Mouse (Mus musculus) heart, embryonic 15.5 days (tissue): ENCODE results near the gene Cmklr1. TPM values are rescaled to one million over a fixed set of nuclear protein-coding genes. Genes with fewer than 3 reads are reported as not detected.
"Not testable (repeated sequence)": the region's sequence is repeated elsewhere in the genome, so short reads cannot be mapped to it uniquely, and the experiment has no call there.

Experiments
- ATAC-seq: fragments of 200-750 bp; cut with Nextera tagmentation; replicated peaks from 2 replicates; pipeline ENCODE4 v1.8.0; 2017; ENCODE audit warnings: low read depth, moderate TSS enrichment; ENCODE audit not compliant: insufficient number of reproducible peaks, insufficient read depth, low FRiP score
- H3K27ac ChIP-seq: fragments of 300-500 bp; sonication (generic); 2 replicates; pipeline ENCODE4 v1.5.1; 2015; ENCODE audit warnings: mild to moderate bottlenecking, inconsistent platforms
- H3K27me3 ChIP-seq: fragments of 300-500 bp; sonication (generic); 2 replicates; pipeline ENCODE4 v1.6.1; 2015; ENCODE audit warnings: inconsistent platforms
- H3K36me3 ChIP-seq: fragments of 300-500 bp; sonication (generic); 2 replicates; pipeline ENCODE4 v1.6.1; 2015; ENCODE audit warnings: mild to moderate bottlenecking, inconsistent platforms
- H3K4me1 ChIP-seq: fragments of 300-500 bp; sonication (generic); replicated peaks from 2 replicates; pipeline ENCODE4 v1.6.1; 2015; ENCODE audit warnings: inconsistent platforms
- H3K4me2 ChIP-seq: fragments of 300-500 bp; sonication (generic); 2 replicates; pipeline ENCODE4 v1.6.1; 2015; ENCODE audit warnings: inconsistent platforms, mild to moderate bottlenecking, moderate library complexity
- H3K4me3 ChIP-seq: fragments of 300-500 bp; sonication (generic); 2 replicates; pipeline ENCODE4 v1.5.1; 2015; ENCODE audit warnings: mild to moderate bottlenecking, inconsistent platforms
- H3K9ac ChIP-seq: fragments of 300-500 bp; sonication (generic); 2 replicates; pipeline ENCODE4 v1.6.1; 2015; ENCODE audit warnings: mild to moderate bottlenecking, inconsistent platforms
- H3K9me3 ChIP-seq: fragments of 300-500 bp; sonication (generic); replicated peaks from 2 replicates; pipeline ENCODE4 v1.6.1; 2016; ENCODE audit warnings: inconsistent platforms
- WGBS: fragments of 180-500 bp; shearing (Covaris S2); methylation state at CpG from one replicate; pipeline ENCODE4 v1.1.7; 2015; ENCODE audit warnings: mixed read lengths; 5-methylcytosine and 5-hydroxymethylcytosine counted together
- polyA plus RNA-seq: library from polyadenylated mRNA; unstranded; fragments of >200 nt; fragmentation: Nextera tagmentation; extraction: Ambion mirVana; gene quantifications from 2 replicates; pipeline ENCODE4 v1.2.1, GENCODE M21; 2015

The Cmklr1 gene
- polyA plus RNA-seq, 1 experiment from 2014 or later: 4.4 TPM

DNA sequence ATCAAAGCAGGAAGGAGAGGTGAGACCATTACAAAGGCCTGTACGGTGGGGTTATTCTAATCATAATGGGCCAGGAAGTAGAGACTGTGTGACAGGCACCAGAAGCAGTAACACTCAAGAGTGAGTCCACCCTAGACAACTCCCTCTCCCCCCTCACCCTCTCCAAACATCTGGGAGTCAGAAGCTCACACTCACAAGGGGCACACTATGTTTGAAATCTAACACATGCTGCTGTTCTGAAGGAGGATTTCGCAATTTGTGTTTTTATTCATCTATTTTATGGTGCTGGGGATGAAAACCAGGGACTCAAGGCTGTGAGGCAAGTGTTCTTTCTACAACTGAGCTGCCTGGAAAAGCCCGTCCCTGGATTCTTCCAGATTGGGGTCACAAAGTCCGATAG, 45.5 kb downstream of the Cmklr1 start:
- peaks cover 18% of the 10 kb centered on the region for H3K4me1 ChIP-seq
- WGBS: 69% methylated on average over 4 of the region's 4 CpGs
- H3K9me3 ChIP-seq: no peaks in the 10 kb centered on the region
- H3K4me3 ChIP-seq: no peak overlapping the region
- no peak for ATAC-seq
- H3K27me3 ChIP-seq: 0 out of 2 replicates have a peak, but pooled peaks cover 11% of the 10 kb centered on the region
- H3K9ac ChIP-seq: no peak overlapping the region
- no peaks in the 10 kb centered on the region for H3K36me3 ChIP-seq
- H3K4me2 ChIP-seq: no peak overlapping the region
- H3K27ac ChIP-seq: no peak overlapping the region

DNA sequence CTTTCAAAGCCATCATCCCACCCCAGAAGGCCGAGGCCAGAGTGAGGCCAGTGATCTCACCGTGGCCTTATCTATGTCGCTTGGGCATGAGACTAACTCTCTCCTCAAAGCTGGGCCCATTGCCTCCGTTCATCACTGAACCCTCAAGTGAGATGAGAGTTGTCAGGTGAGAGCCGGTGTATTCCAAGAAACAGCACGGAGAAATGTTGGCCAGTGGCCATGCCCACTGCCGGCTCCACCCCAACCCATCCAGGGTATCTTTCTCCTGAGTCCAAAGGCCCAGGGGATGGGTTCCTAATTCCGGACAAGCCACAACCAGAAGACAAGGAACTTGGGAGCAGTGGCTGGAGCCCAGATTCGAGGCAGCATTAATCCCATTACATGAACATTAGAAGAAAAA, 46.8 kb downstream of the Cmklr1 start:
- WGBS: 56% methylated on average over 9 of the region's 9 CpGs
- Histone ChIP-seq H3K4me3 (no peak overlapping the region), H3K36me3 (no peaks in the 10 kb centered on the region), H3K9me3 (no peaks in the 10 kb centered on the region), H3K27me3 (0 out of 2 replicates have a peak, but pooled peaks cover 7% of the 10 kb centered on the region), H3K4me1 (peaks cover 14% of the 10 kb centered on the region), H3K27ac (no peak overlapping the region), H3K4me2 (no peak overlapping the region), H3K9ac (no peak overlapping the region)
- no peak for ATAC-seq

DNA sequence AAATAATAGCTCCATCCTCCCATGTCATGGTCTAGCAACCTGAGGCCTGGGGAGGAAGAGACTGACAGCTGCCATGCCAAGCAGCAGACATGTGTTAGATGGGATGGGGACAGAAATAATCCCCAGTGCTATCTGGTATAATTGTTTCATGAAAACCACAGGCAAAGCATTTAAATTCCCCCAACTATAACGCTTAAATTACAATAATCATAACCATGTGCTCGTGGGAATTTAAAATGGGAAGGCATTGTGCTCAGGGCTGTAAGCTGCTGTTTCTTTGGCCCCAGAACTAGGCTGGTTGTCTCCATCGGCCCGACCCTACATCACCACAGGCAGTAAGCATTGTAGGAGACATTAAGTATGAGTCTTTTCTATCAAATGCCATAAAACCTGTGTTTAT, 49.4 kb downstream of the Cmklr1 start:
- Histone ChIP-seq H3K36me3 (no peaks in the 10 kb centered on the region), H3K4me1 (no peaks in the 10 kb centered on the region), H3K4me2 (no peak overlapping the region), H3K9me3 (no peaks in the 10 kb centered on the region), H3K9ac (no peak overlapping the region), H3K27me3 (0 out of 2 replicates have a peak, but pooled peaks cover 3% of the 10 kb centered on the region), H3K27ac (no peak overlapping the region), H3K4me3 (no peak overlapping the region)
- 74% methylated on average over 4 of the region's 4 CpGs for WGBS
- ATAC-seq: no peak

DNA sequence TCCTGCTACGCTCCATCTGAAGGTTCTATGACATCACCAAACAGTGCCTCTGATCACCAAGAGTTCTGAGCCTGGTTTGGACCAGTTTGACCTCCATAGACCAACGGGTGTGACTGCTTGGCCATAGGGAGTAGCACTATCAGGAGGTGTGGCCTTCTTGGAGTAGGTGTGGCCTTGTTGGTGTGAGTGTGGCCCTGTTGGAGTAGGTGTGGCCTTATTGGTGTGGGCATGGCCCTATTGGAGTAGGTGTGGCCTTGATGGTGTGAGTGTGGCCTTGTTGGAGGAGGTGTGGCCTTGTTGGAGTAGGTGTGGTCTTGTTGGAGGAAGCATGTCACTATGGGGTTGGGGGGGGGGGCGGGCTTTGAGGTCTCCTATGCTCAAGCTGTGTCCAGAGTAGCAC, 50.0 kb downstream of the Cmklr1 start:
- H3K9me3 ChIP-seq: no peaks in the 10 kb centered on the region
- H3K4me3 ChIP-seq: no peak overlapping the region
- H3K27me3 ChIP-seq: 0 out of 2 replicates have a peak, but pooled peaks cover 3% of the 10 kb centered on the region
- no peak overlapping the region for H3K9ac ChIP-seq
- ATAC-seq: no peak
- H3K4me1 ChIP-seq: no peaks in the 10 kb centered on the region
- no peak overlapping the region for H3K4me2 ChIP-seq
- H3K27ac ChIP-seq: no peak overlapping the region
- H3K36me3 ChIP-seq: no peaks in the 10 kb centered on the region
- WGBS: 67% methylated on average over 3 of the region's 3 CpGs

DNA sequence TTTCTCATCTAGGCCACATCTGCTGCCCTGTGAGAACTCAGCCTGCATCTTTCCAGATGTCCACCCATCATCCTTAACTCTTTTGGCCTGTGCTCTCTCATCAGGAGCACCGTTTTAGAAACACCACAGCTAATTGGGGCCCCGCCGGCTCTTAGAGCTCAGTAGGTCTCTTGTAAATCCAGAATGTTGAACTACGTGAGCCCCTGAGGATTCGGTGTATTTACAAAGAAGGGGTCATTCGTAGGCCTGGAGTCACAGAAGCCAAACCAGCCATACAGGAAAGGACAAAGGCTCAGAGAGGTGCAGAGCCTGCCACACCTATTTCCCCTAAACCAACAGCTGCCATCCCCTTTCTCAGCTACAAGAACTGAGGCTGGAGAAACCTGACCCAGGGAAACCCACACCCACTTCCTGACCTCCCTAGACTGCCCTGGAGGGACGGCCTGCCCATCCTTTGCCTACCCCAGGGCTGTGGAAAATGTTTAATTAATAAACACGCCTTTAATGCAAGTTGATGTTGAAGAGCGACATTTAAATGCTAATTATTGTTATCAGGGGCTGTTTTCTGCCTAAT, 53.4 kb downstream of the Cmklr1 start:
- H3K27me3 ChIP-seq: peaks cover 6% of the 10 kb centered on the region; the same call in 1 of the 2 replicates
- H3K4me3 ChIP-seq: no peak overlapping the region
- ATAC-seq: no peak

DNA sequence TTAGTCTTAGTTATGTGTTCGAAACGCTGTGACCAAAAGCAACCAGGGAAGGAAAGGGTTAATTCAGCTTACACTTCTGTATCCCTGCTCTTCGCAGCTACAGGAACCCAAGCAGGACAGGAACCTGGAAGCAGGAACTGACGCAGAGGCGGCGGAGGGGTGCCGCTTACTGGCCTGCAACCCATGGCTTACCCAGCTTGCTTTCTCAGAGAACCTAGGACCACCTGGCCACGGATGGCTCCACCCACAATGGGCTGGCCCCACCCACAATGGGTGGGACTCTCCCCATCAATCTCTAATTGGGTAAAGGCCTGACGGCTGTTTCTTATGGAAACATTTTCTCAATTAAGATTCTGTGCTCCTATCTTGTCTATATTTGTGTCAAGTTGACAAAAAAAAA, 54.0 kb downstream of the Cmklr1 start:
- Histone ChIP-seq H3K4me1 (peaks cover 4% of the 10 kb centered on the region; the same call in 1 of the 2 replicates), H3K36me3 (no peaks in the 10 kb centered on the region), H3K4me3 (no peak overlapping the region), H3K27me3 (peaks cover 6% of the 10 kb centered on the region; the same call in 1 of the 2 replicates), H3K4me2 (no peak overlapping the region), H3K9ac (no peak overlapping the region), H3K9me3 (no peaks in the 10 kb centered on the region), H3K27ac (no peak overlapping the region)
- WGBS: 80% methylated on average over 9 of the region's 9 CpGs
- no peak for ATAC-seq

More for the DNA sequence above, 53.4 kb downstream of the Cmklr1 start:
- 70% methylated on average over 9 of the region's 9 CpGs for WGBS
- no peak overlapping the region for H3K27ac ChIP-seq
- no peak overlapping the region for H3K4me2 ChIP-seq
- peaks cover 2% of the 10 kb centered on the region; the same call in 1 of the 2 replicates for H3K4me1 ChIP-seq
- no peaks in the 10 kb centered on the region for H3K36me3 ChIP-seq
- no peak overlapping the region for H3K9ac ChIP-seq
- H3K9me3 ChIP-seq: no peaks in the 10 kb centered on the region

DNA sequence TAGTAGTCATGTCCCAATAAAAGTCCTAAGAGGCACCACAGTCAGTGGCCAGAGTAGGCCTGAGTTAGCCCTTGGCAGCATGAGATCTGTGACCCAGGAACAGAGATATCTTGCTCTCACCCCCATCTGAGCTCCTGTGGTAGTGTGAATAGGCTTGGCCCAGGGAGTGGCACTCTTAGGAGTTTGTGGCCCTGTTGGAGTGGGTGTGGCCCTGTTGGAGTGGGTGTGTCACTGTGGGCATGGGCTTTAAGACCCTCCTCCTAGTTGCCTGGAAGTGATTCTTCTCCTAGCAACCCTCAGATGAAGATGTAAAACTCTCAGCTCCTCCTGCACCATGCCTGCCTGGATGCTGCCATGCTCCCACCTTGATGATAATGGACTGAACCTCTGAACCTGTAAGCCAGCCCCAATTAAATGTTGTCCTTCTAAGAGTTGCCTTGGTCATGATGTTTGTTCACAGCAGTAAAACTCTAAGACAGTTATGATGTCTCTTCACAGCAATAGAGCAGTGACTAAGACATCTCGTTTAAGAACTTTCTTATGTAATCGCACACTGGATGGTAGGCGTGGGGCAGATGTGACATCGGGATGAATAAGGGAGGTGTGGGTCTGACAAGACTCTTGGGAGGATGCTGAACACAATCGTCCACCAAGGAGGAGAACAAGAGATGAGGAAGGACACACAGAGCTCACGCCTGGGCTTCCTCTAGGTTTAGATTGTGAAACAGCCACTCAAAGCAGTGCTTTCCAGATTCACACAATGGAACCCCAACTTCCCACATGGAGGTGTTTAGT, 56.1 kb downstream of the Cmklr1 start:
- WGBS: 82% methylated on average over 6 of the region's 6 CpGs
- H3K4me3 ChIP-seq: no peak overlapping the region
- no peak for ATAC-seq
- H3K27ac ChIP-seq: no peak overlapping the region
- no peak overlapping the region for H3K4me2 ChIP-seq
- peaks cover 9% of the 10 kb centered on the region for H3K27me3 ChIP-seq
- H3K9me3 ChIP-seq: no peaks in the 10 kb centered on the region
- no peaks in the 10 kb centered on the region for H3K36me3 ChIP-seq
- no peak overlapping the region for H3K9ac ChIP-seq
- H3K4me1 ChIP-seq: peaks cover 4% of the 10 kb centered on the region; the same call in 1 of the 2 replicates

DNA sequence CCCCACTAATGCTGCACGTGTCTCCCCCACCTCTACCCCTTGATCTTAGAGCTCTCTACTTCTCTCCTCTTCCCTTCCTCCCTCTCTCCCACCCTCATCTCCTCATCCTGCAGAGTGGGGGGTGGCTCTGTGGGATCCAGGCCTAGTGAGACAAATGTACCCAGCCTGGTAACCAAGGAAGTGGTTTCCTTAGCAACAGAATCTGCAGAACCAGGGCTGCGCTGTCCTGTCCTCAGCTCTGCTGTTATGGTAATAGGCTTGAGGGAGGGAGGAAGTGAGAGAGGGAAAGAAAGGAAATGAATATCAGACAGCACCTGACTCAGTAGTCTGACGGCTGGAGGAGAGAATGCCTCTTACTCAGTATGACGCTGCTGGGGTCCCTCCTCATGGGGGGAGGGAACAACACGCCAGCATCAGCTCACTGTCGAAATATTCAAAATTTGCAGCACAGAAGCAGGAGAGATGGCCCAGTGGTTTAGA, 58.4 kb downstream of the Cmklr1 start:
- Histone ChIP-seq H3K4me1 (peaks cover 4% of the 10 kb centered on the region; the same call in 1 of the 2 replicates), H3K4me3 (no peak overlapping the region), H3K4me2 (no peak overlapping the region), H3K27ac (no peak overlapping the region), H3K9ac (no peak overlapping the region), H3K36me3 (no peaks in the 10 kb centered on the region), H3K27me3 (peaks cover 9% of the 10 kb centered on the region), H3K9me3 (no peaks in the 10 kb centered on the region)
- 20% methylated on average over 6 of the region's 6 CpGs for WGBS
- 0 out of 2 replicates have a peak, but pooled peaks have one; percentile 23 for ATAC-seq

DNA sequence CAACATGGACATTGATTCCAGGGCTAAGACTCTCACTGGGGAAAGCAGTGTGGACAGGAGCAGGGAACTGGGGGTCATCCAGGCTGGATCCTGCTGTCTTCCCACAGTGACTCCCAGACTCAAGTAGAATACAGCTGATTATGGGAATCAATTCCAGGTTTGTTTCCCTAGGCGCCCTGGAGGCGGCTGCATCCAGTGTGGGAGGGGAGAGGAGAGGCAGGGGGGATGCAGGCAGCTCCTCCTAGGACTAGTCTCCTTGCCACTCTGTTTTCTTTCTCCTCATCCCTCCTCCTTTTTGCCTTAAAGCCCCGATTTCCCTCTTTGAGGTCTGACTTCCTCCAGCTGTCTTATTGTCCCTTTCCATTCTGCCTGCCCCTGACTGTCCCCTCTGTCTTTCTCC, 59.1 kb downstream of the Cmklr1 start:
- no peaks in the 10 kb centered on the region for H3K36me3 ChIP-seq
- H3K9ac ChIP-seq: no peak overlapping the region
- 22% methylated on average over 3 of the region's 3 CpGs for WGBS
- no peak overlapping the region for H3K27ac ChIP-seq
- peaks cover 4% of the 10 kb centered on the region; the same call in 1 of the 2 replicates for H3K4me1 ChIP-seq
- no peak for ATAC-seq
- H3K27me3 ChIP-seq: peaks cover 9% of the 10 kb centered on the region
- H3K4me3 ChIP-seq: no peak overlapping the region
- no peaks in the 10 kb centered on the region for H3K9me3 ChIP-seq
- H3K4me2 ChIP-seq: no peak overlapping the region

DNA sequence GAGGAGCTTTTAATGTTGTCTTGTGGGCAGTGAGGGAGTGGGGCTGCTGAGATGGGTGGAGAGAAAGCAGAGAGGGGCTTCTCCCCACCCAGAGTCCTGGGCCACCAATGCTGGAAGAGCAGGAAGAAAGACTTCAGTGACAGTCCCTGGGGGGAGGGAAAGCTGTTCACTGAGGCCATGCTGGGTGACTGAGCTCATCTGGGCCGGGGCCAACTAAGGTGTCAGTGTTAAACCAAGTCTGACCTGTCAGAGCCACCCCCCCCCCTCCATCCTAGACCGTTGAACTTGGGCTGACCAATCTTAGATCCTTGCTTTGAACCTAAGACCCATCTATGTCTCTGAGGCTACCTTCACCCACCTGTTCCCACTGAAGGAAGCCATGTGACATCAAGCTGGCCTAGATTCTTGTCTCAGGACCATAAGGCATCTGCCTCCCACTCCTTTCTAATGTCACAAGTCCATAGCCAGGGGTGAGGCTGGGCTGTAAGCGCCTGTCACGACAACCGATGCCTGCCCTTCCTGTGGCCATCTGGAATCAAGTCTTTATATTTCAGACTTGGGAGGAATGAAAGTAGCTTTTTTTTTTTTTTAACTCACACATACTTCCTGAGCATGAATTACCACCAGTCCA, 60.1 kb downstream of the Cmklr1 start:
- Histone ChIP-seq H3K27me3 (peaks cover 9% of the 10 kb centered on the region), H3K4me2 (no peak overlapping the region), H3K4me3 (no peak overlapping the region), H3K27ac (no peak overlapping the region), H3K9ac (no peak overlapping the region), H3K4me1 (peaks cover 4% of the 10 kb centered on the region; the same call in 1 of the 2 replicates), H3K9me3 (no peaks in the 10 kb centered on the region), H3K36me3 (no peaks in the 10 kb centered on the region)
- whole genome bisulfite sequencing: 61% methylated on average over 5 of the region's 5 CpGs
- no peak for ATAC-seq

DNA sequence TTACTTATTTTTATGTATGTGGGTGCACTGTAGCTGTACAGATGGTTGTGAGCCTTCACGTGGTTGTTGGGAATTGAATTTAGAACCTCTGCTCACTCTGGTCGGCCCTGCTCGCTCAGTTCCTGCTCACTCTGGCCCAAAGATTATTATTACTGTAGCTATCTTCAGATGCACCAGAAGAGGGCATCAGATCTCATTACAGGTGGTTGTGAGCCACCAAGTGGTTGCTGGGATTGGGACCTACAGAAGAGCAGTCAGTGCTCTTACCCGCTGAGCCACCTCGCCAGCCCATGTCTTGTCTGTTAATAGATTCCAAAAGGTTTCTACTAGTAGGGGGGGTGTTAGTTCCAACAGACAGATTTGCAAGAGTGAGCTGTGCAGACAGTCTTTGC, 63.8 kb downstream of the Cmklr1 start:
- H3K4me3 ChIP-seq, H3K9me3 ChIP-seq, H3K9ac ChIP-seq, H3K4me2 ChIP-seq, H3K27ac ChIP-seq, ATAC-seq, H3K27me3 ChIP-seq, H3K36me3 ChIP-seq, H3K4me1 ChIP-seq: not testable (repeated sequence)
- whole genome bisulfite sequencing: 54% methylated on average over 5 of the region's 5 CpGs
